In the genomic region with DNA sequence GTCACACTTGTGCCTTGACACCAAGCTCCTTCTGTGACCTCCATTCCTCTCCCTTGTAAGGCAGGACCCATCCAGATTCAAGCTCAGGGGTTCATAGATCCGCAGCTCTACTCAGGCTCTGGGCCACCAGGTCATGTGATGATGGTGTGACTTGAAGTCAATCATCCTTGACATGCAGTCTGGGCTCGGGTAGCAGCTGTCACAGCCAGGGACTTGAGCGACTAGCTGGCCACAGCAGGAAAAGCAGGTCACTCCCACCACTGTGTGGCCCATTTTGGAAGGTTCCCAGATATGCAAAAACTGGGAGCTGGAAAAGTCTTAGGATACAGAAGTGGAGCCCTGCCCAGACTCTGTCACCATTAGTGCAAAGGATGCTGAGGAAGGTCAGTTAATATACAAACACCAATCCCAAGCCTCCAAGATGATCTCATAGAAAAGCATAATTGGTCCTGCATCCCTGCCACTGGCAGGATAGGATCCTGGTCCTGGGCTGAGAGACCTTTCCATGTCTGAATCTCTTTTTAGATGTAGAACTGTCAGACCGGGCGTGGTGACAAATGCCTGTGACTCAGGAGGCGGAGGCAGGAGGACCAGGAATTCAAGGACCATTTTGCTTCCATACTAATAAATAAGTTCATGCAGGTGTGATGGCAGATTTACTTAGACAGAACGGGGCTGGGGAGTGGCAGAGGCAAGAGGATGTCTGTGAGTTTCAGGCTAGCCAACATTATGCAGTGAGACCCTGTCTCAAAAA, we compare ENCODE assay signal across 16 mouse cellular contexts. TPM values are rescaled to one million over a fixed set of nuclear protein-coding genes. Genes with fewer than 3 reads are reported as not detected.
DNase-seq lines count a peak whose midpoint lies in the region; ATAC-seq and TF ChIP-seq lines count a peak whose summit lies in the region.
"Had no signal": no experiment of that assay in that cellular context is flagged by ENCODE, and none has a peak within 500 bp of the region (broad histone marks: within the 10 kb centered on the region; RNA-seq: fewer than 3 reads in every experiment).

No protein-coding gene starts in this region.

- 63% methylated on average over 7 of the region's 7 CpGs for WGBS in lung, embryonic 15.5 days
- 66% methylated on average over 7 of the region's 7 CpGs for WGBS in lung, adult 2 months

- H3K4me2 ChIP-seq in lung, embryonic 15.5 days = no peak overlapping the region
- H3K4me2 ChIP-seq: hindbrain, embryonic 13.5 days; neural tube, embryonic 12.5 days had no signal

- no peaks in the 10 kb centered on the region for H3K27me3 ChIP-seq in lung, embryonic 15.5 days
- H3K27me3 ChIP-seq: hindbrain, embryonic 13.5 days; neural tube, embryonic 12.5 days had no signal

- H3K27ac ChIP-seq in lung, embryonic 15.5 days = no peak overlapping the region
- H3K27ac ChIP-seq: hindbrain, embryonic 13.5 days; layer of hippocampus, adult 2 months; neural tube, embryonic 12.5 days; stomach, postnatal 0 days had no signal

- no peaks in the 10 kb centered on the region for H3K9me3 ChIP-seq in lung, embryonic 15.5 days
- H3K9me3 ChIP-seq: hindbrain, embryonic 13.5 days; neural tube, embryonic 12.5 days had no signal

- no peaks in the 10 kb centered on the region for H3K36me3 ChIP-seq in lung, embryonic 15.5 days
- H3K36me3 ChIP-seq: G1E; hindbrain, embryonic 13.5 days; neural tube, embryonic 12.5 days had no signal

- H3K4me1 ChIP-seq in lung, embryonic 15.5 days = no peaks in the 10 kb centered on the region
- no peaks in the 10 kb centered on the region for H3K4me1 ChIP-seq in lung, adult 2 months (ENCODE audit: control insufficient read depth, insufficient read depth, low read length)
- H3K4me1 ChIP-seq: hindbrain, embryonic 13.5 days; neural tube, embryonic 12.5 days had no signal

- H3K4me3 ChIP-seq in lung, embryonic 15.5 days = no peak overlapping the region
- no peak overlapping the region for H3K4me3 ChIP-seq in lung, adult 2 months (replicated peaks; ENCODE audit: extremely low read depth, low read depth, low read length)
- H3K4me3 ChIP-seq: hindbrain, embryonic 13.5 days; layer of hippocampus, adult 2 months; neural tube, embryonic 12.5 days had no signal

- TF ChIP-seq CTCF in lung, adult 2 months (IDR thresholded peaks at IDR 0.05; ENCODE audit: insufficient read depth, low read length) = no peak

- DNase-seq in adrenal gland, adult (ENCODE audit: inconsistent age in 2 of 2, low spot score in 1 of 2) = peak; percentile 31 to 73
- DNase-seq in adrenal gland, adult 18-20 months (ENCODE audit: low spot score in 2 of 2) = no peak
- DNase-seq in lung, adult 2 months = no peak
- DNase-seq in layer of hippocampus, adult 9-10 months (ENCODE audit: low spot score) = no peak
- DNase-seq: lung, postnatal 14 days; midbrain, embryonic 14.5 days had no signal

- peak; percentile 67; the same call in 1 of the 2 replicates for ATAC-seq in lung, embryonic 15.5 days (ENCODE audit: borderline replicate concordance, extremely low read depth, low FRiP score, low TSS enrichment)
- ATAC-seq in erythroid progenitor cell, adult 5-6 weeks (replicated peaks; ENCODE audit: low FRiP score, poor library complexity, severe bottlenecking) = 0 out of 2 replicates have a peak, but pooled peaks have one; percentile 14
- peak; percentile 33; the same call in 1 of the 2 replicates for ATAC-seq in neutrophil, adult 5-6 weeks (ENCODE audit: extremely low read depth, insufficient number of reproducible peaks, low FRiP score, poor library complexity, severe bottlenecking)
- no peak for ATAC-seq in inflammation-experienced regulatory T-cells, adult 6 months
- ATAC-seq: activated CD4-positive, CD25-positive, alpha-beta regulatory T cell, adult 4 months had no signal

- TF ChIP-seq POLR2A in lung, adult 2 months (IDR thresholded peaks at IDR 0.05; ENCODE audit: borderline replicate concordance, extremely low read depth, low read depth, low read length) = no peak

- H3K9ac ChIP-seq in lung, embryonic 15.5 days = no peak overlapping the region
- H3K9ac ChIP-seq: hindbrain, embryonic 13.5 days; neural tube, embryonic 12.5 days had no signal

RNA-seq across cellular contexts. Expression of gene Coa7, which starts 7.1 kb away (rescaled TPM):
- 10 to 100 TPM; 40.6 to 42.5 TPM for total RNA-seq in adrenal gland, adult 18-20 months (2021)
- polyA plus RNA-seq in lung, embryonic 15.5 days (2015; fragmentation: Nextera tagmentation; extraction: Ambion mirVana) = 45.2 and 47.3 TPM in 2 replicates
- polyA plus RNA-seq in lung, adult 2 months (2012; rRNA removed) = 3.2 and 5.2 TPM in 2 replicates
- total RNA-seq in erythroid progenitor cell, adult 5-6 weeks (2015; ENCODE audit: low replicate concordance) = 2.5 TPM in 1 of 2 replicates, not detected in the other
- 2.8 and 11.9 TPM in 2 replicates for total RNA-seq in erythroid progenitor cell, adult 5-6 weeks (2017; ENCODE audit: low replicate concordance)
- 4.5 and 5.5 TPM in 2 replicates for total RNA-seq in neutrophil, adult 5-6 weeks (2017)
- 10 to 100 TPM; 16.1 to 26.8 (median 22.9) TPM for polyA plus RNA-seq in inflammation-experienced regulatory T-cells, adult 6 months (2017; shearing (Covaris generic))

RNA-seq across cellular contexts. Expression of gene Zyg11b, which starts 19.9 kb away (rescaled TPM):
- 10 to 100 TPM; 28.8 to 43.9 TPM for total RNA-seq in adrenal gland, adult 18-20 months (2021)
- 9.5 and 9.9 TPM in 2 replicates for polyA plus RNA-seq in lung, embryonic 15.5 days (2015; fragmentation: Nextera tagmentation; extraction: Ambion mirVana)
- 6.2 and 8.7 TPM in 2 replicates for polyA plus RNA-seq in lung, adult 2 months (2012; rRNA removed)
- total RNA-seq in erythroid progenitor cell, adult 5-6 weeks (2015; ENCODE audit: low replicate concordance) = 3.8 and 5.0 TPM in 2 replicates
- total RNA-seq in erythroid progenitor cell, adult 5-6 weeks (2017; ENCODE audit: low replicate concordance) = 2.0 and 4.5 TPM in 2 replicates
- total RNA-seq in neutrophil, adult 5-6 weeks (2017) = 38.2 and 42.8 TPM in 2 replicates
- 10 to 100 TPM in 2 of 3 experiments, 1 to 10 TPM in 1; 7.5 to 14.1 (median 12.2) TPM for polyA plus RNA-seq in inflammation-experienced regulatory T-cells, adult 6 months (2017; shearing (Covaris generic))

Comparison
In these comparisons a context has a peak if more than half of its experiments do, and no peak if none do; other contexts are left out.
1. DNase-seq: peak in adrenal gland, adult (2 of 2); none in adrenal gland, adult 18-20 months (0 of 2), lung, adult 2 months (single experiment) and layer of hippocampus, adult 9-10 months (single experiment).